Mouse (Mus musculus): Measurements from ENCODE around the gene Axin1. TPM values are rescaled to one million over a fixed set of nuclear protein-coding genes. Genes with fewer than 3 reads are reported as not detected.

The Axin1 gene
- total and polyA plus RNA-seq, 2 experiments from 2014 or later: 11.2 to 51.3 TPM

DNA sequence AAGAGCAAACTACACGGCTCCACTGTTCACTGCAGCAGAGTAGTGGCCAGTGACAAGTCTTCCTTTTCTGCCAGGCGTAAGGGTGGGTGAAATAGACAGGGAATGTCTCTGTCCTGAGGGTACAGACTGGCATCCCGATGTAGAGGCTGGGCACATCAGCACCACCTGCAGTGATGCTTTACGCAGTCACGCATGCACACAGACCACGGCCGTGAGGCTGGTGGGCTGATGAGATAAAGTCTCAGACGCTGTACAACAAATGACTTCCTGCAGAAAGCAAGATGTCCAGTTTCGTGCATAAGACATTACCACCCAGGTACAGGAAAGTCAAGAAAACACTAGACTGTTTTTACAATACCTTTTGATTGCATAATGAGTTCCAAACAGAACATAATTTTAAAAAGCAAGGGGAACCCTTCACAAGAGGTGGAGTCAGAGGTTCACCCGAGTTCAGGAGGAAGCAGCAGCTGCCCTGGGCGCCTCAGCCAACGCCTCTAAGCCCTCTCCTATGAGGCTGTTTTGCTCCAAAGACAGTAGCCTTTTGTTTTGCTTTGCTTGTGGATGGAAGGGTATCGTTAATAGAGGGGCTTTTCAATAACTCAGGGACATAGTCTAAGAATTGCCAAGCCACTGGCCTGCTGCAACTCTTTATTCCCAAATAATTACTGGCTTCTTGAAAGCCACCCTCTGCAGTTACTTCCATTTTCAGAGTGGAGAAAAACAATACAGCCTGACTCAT, 96.8 kb downstream of the Axin1 start:
- Histone ChIP-seq H3K9me3 (ENCODE audit: low read length) (no peaks in the 10 kb centered on the region), H3K4me2 (ENCODE audit: low read depth, low read length) (no peak overlapping the region), H3K4me3 (ENCODE audit: low read length) (no peak overlapping the region), H3K36me3 (ENCODE audit: insufficient read depth, low read length) (no peaks in the 10 kb centered on the region), H3K4me1 (ENCODE audit: insufficient read depth, low read length) (no peaks in the 10 kb centered on the region), H3K27ac (peak overlapping the region; percentile 66), H3K27me3 (ENCODE audit: insufficient read depth, low read length) (no peaks in the 10 kb centered on the region), H3K9ac (replicated peaks; ENCODE audit: low read length) (no peak overlapping the region)
- ATAC-seq (no peak), DNase-seq (ENCODE audit: low spot score) (no peak)
- WGBS: 52% methylated on average over 13 of the region's 13 CpGs
- TF ChIP-seq CTCF (IDR thresholded peaks at IDR 0.05; ENCODE audit: low read depth): no peak

GRCm38 (mm10) chr17:26237667-26238066, 99.2 kb downstream of the Axin1 start:
- TF ChIP-seq CTCF (IDR thresholded peaks at IDR 0.05; ENCODE audit: low read depth): no peak
- no peaks in the 10 kb centered on the region for H3K27me3 ChIP-seq (ENCODE audit: insufficient read depth, low read length)
- no peak overlapping the region for H3K4me3 ChIP-seq (ENCODE audit: low read length)
- DNase-seq (ENCODE audit: low spot score): no peak
- no peaks in the 10 kb centered on the region for H3K36me3 ChIP-seq (ENCODE audit: insufficient read depth, low read length)
- 88% methylated on average over 10 of the region's 10 CpGs for WGBS
- no peak overlapping the region for H3K4me2 ChIP-seq (ENCODE audit: low read depth, low read length)
- H3K4me1 ChIP-seq (ENCODE audit: insufficient read depth, low read length): no peaks in the 10 kb centered on the region
- no peak for ATAC-seq
- no peaks in the 10 kb centered on the region for H3K9me3 ChIP-seq (ENCODE audit: low read length)
- H3K9ac ChIP-seq (replicated peaks; ENCODE audit: low read length): no peak overlapping the region
- no peak overlapping the region for H3K27ac ChIP-seq

DNA sequence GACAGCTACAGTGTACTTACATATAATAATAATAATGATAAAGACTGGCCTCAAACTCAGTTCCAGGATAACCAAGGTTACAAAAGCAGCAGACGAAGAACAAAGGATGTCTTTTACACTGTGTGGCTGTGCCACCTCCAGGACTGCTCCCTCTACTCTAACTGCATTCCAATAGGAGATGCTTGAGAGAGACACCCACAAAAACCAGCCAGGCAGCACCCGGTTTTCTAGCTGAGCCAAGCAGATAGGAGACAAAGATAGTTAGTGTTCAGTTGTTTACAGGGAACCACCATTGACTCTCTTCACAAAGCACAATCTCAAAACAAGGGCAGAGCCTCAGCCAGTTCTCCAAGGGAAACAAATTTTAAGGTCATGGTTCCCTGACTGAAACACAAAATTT, 101.1 kb downstream of the Axin1 start:
- DNase-seq (ENCODE audit: low spot score) (no peak), ATAC-seq (no peak)
- TF ChIP-seq CTCF (IDR thresholded peaks at IDR 0.05; ENCODE audit: low read depth): no peak

GRCm38 (mm10) chr17:26240120-26240790, 101.8 kb downstream of the Axin1 start:
- ATAC-seq (no peak), DNase-seq (ENCODE audit: low spot score) (no peak)
- H3K4me3 ChIP-seq (ENCODE audit: low read length): no peak overlapping the region
- WGBS: 88% methylated on average over 6 of the region's 6 CpGs
- no peak overlapping the region for H3K4me2 ChIP-seq (ENCODE audit: low read depth, low read length)
- TF ChIP-seq CTCF (IDR thresholded peaks at IDR 0.05; ENCODE audit: low read depth): no peak
- no peaks in the 10 kb centered on the region for H3K9me3 ChIP-seq (ENCODE audit: low read length)
- no peak overlapping the region for H3K27ac ChIP-seq
- H3K4me1 ChIP-seq (ENCODE audit: insufficient read depth, low read length): no peaks in the 10 kb centered on the region
- no peaks in the 10 kb centered on the region for H3K36me3 ChIP-seq (ENCODE audit: insufficient read depth, low read length)
- no peaks in the 10 kb centered on the region for H3K27me3 ChIP-seq (ENCODE audit: insufficient read depth, low read length)
- no peak overlapping the region for H3K9ac ChIP-seq (replicated peaks; ENCODE audit: low read length)

More for the DNA sequence above, 101.1 kb downstream of the Axin1 start:
- no peaks in the 10 kb centered on the region for H3K9me3 ChIP-seq (ENCODE audit: low read length)
- no peaks in the 10 kb centered on the region for H3K4me1 ChIP-seq (ENCODE audit: insufficient read depth, low read length)
- WGBS: 63% methylated on average over 2 of the region's 2 CpGs
- no peaks in the 10 kb centered on the region for H3K27me3 ChIP-seq (ENCODE audit: insufficient read depth, low read length)
- no peak overlapping the region for H3K27ac ChIP-seq
- H3K4me3 ChIP-seq (ENCODE audit: low read length): no peak overlapping the region
- H3K4me2 ChIP-seq (ENCODE audit: low read depth, low read length): no peak overlapping the region
- H3K9ac ChIP-seq (replicated peaks; ENCODE audit: low read length): no peak overlapping the region
- H3K36me3 ChIP-seq (ENCODE audit: insufficient read depth, low read length): no peaks in the 10 kb centered on the region

- no peak overlapping the region for H3K4me3 ChIP-seq (ENCODE audit: low read length)
- no peaks in the 10 kb centered on the region for H3K27me3 ChIP-seq (ENCODE audit: insufficient read depth, low read length)
- no peak for DNase-seq (ENCODE audit: low spot score)
- H3K36me3 ChIP-seq (ENCODE audit: insufficient read depth, low read length): no peaks in the 10 kb centered on the region
- 87% methylated on average over 6 of the region's 6 CpGs for WGBS
- TF ChIP-seq CTCF (IDR thresholded peaks at IDR 0.05; ENCODE audit: low read depth): no peak
- no peaks in the 10 kb centered on the region for H3K9me3 ChIP-seq (ENCODE audit: low read length)
- H3K27ac ChIP-seq: no peak overlapping the region
- ATAC-seq: no peak
- H3K9ac ChIP-seq (replicated peaks; ENCODE audit: low read length): no peak overlapping the region
- H3K4me2 ChIP-seq (ENCODE audit: low read depth, low read length): no peak overlapping the region
- no peaks in the 10 kb centered on the region for H3K4me1 ChIP-seq (ENCODE audit: insufficient read depth, low read length)
Observed at GRCm38 (mm10) chr17:26240990-26241389, 102.5 kb downstream of the Axin1 start.

DNA sequence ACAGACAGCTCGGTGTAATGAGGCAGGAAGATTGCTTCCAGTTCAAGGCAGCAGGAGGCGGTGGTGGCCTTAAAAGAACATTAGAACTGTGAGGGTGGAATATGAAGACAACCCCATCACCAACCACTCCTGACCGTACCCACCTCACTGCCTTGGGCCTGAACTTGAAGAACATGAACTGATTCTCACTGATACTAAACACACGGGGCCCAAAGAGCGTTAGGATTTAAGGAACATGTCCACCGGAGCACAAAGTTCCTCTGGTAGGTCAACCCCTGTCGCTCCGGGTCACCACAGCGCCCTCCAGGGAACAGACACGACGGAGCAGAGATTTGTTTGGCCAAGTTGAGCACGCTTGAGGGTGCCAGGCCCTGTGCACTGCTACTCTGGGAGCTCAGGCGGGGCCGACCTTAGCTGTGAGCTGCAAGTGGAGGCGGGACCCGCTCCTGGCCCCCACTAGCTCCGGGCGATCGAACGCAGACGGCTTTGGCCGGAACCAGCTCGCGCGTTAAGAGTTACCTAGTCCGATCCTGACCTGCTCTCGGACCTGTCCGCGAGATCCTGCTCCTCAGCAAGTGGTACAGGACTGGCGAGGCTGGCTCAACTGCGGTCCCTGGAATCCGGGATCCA, 105.1 kb downstream of the Axin1 start:
- Histone ChIP-seq H3K36me3 (ENCODE audit: insufficient read depth, low read length) (no peaks in the 10 kb centered on the region), H3K27ac (peak overlapping the region; percentile 74), H3K4me2 (ENCODE audit: low read depth, low read length) (peak overlapping the region; percentile 75), H3K9me3 (ENCODE audit: low read length) (no peaks in the 10 kb centered on the region), H3K27me3 (ENCODE audit: insufficient read depth, low read length) (no peaks in the 10 kb centered on the region), H3K9ac (replicated peaks; ENCODE audit: low read length) (peak overlapping the region; percentile 72), H3K4me3 (ENCODE audit: low read length) (peak overlapping the region; percentile 57), H3K4me1 (ENCODE audit: insufficient read depth, low read length) (no peaks in the 10 kb centered on the region)
- ATAC-seq: peak; percentile 36
- TF ChIP-seq CTCF (IDR thresholded peaks at IDR 0.05; ENCODE audit: low read depth): peak; percentile 53
- DNase-seq (ENCODE audit: low spot score): peak; percentile 62
- WGBS: under 1% methylated on average over 32 of the region's 32 CpGs

Measured in hindbrain, postnatal 0 days (tissue).